Mouse (Mus musculus) right cerebral cortex, postnatal 4 days (tissue): ENCODE results near the gene Ccdc142.

Source experiments
- DNase-seq: peaks from one replicate; pipeline ENCODE4 v3.0.0-alpha.2; 2022

Ccdc142 gene

GRCm38 (mm10) chr6:83101316-83101687, at the start of gene Ccdc142, which contains the start of gene Gm42688:
Gene Ccdc142, plus strand, starts transcription at chr6:83101601.
Gene Gm42688, plus strand, starts transcription at chr6:83101617.
- DNase-seq: peak; percentile 79

GRCm38 (mm10) chr6:83053136-83053960, 48.1 kb upstream of the Ccdc142 start:
- DNase-seq: no peak

DNA sequence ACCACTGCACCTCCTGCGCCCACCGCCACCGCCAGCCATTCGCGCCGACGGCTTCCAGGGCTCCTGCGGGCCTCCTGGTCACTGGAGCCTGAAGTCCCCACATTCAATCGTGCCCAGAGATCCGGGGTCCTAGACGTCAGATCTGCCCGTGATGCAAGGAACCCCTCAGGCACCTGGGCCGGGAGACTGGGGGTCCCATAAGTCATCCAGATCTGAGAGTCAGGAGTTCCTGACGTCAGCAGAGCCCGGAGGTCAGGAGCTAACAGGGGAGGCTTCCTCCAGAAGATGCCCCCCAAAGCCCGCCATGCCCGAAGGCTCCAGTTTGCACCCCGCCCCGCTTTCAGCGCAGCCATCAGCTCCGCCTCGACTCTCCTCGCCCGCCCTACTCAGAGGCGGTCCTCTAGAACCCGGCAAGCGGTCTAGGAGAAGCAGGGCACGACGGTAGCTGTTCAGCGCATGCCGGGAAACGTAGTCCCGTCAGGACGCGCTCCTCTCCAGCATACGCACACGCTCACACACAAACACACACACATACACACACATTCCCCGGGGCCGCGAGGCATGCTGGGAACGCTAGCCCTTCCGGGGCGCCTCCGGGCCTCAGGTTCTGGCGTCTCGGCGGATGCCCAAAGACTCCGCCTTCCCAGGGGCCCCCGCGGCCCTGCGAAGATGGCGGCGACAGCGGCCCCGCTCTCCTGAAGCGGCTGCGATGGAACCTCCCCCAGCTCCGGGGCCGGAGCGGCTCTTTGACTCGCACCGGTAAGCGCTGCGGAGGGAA, 47.1 kb upstream of the Ccdc142 start, which contains the start of gene Aup1:
Gene Aup1 (plus strand): TSS at position 448 of the 778 bp plus-strand sequence.
- DNase-seq: peak; percentile 94

GRCm38 (mm10) chr6:83054871-83055431, 46.5 kb upstream of the Ccdc142 start, which contains the start of gene Htra2:
Gene Htra2, minus strand, starts transcription at chr6:83055273.
- DNase-seq: no peak

GRCm38 (mm10) chr6:83057790-83058189, 43.6 kb upstream of the Ccdc142 start, which contains the start of gene Dqx1:
Gene Dqx1, plus strand, starts transcription at chr6:83057844.
- no peak for DNase-seq

DNA sequence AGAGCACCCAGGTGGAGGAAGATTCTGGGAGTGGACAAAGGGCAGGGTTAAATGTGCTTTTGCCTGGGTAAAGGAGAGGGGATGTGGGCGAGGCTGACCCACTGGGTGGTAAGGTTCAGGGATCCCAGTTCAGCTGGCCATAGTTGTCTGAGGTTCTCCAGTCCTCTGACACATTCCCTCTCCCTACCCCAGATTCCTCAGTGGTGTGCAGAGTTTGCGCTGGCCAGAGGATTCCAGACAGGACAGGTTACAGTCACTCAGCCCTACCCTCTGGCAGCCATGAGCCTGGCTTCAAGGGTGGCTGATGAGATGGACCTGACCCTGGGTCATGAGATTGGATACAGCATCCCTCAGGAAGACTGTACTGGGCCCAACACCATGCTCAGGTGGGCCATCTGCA, 42.7 kb upstream of the Ccdc142 start:
- DNase-seq: no peak

DNA sequence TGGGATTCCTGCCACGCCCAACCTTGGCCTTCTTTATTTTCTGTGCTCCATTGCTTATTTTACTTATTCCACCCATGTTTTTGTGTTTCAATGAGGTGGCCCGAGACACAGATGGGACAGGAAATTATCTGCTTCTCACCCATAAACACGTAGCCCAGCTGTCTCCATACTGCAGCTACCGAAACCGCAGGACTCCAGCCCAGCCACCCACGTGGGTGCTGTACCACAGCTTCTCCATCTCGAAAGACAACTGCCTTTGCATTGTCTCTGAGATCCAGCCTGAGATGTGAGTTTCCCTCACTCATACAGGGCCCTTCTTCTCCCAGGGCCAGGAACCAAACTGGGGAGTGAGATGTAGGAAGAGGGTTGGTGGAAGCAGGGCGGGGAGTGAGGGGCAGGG, 35.4 kb upstream of the Ccdc142 start:
- no peak for DNase-seq

GRCm38 (mm10) chr6:83066441-83066840, 35.0 kb upstream of the Ccdc142 start:
- DNase-seq: no peak

DNA sequence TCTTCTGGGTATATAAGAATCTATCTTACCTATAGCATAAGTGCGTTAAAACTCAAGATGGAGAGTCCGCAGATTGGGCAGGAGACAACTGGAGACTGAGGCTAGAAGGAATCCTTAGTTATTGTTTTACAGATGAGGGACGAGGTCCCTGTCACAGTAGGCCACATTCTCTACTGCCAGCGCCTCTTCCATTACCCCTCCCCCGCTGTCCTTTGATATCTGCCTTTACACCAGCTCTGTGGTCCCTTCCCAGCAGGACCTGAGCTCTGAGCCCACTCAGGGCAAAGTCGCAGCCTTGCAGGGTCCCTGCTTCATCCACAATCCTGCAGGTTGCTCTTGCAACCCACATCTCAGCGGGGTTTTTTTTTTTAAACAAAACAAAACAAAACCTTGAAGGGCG, 33.2 kb upstream of the Ccdc142 start:
- no peak for DNase-seq

GRCm38 (mm10) chr6:83068706-83069487, 32.5 kb upstream of the Ccdc142 start:
- no peak for DNase-seq

- DNase-seq: no peak
Measured at GRCm38 (mm10) chr6:83069488-83070246, 31.7 kb upstream of the Ccdc142 start.

GRCm38 (mm10) chr6:83070247-83070310, 31.3 kb upstream of the Ccdc142 start, which contains the start of gene Tlx2:
Gene Tlx2, minus strand, starts transcription at chr6:83070293.
- DNase-seq: no peak

GRCm38 (mm10) chr6:83070311-83071219, 30.8 kb upstream of the Ccdc142 start:
- DNase-seq: no peak

GRCm38 (mm10) chr6:83071220-83071619, 30.2 kb upstream of the Ccdc142 start:
- no peak for DNase-seq

- DNase-seq: no peak
Measured at GRCm38 (mm10) chr6:83074979-83075378, 26.4 kb upstream of the Ccdc142 start.

DNA sequence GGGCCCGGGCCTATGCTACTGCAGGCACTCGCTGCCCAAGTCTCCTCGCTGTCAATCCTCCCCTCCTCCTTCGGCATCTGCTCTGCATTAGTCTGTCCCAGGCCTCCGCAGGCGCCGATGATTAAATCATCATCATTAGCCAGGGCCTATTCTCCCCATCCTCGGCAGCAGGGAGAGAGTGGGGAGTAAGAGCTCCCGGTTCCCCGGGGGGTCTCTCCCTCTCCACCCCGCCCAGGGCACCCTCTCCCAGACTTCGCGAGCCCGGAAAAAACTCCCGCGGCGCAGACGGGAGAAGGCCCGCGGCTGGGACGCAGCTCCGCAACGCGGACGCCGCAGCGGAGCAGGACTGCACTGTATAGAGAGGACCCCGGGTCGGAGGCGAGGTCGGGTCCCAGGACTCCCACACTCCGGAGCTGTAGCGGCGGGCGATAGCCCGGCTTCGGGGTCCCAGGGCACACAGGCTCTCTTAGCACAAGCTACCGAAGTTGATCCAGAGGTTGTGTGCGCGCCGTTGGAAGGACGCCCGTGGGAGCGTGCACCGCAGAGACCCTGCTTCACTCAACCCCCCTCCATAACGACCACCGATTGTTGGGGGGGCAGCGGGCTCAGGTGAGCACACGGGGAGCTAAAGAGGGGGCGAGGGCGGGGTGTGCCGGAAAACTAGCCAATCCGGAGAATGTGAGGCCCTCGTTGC, 23.6 kb upstream of the Ccdc142 start, which contains the start of gene Pcgf1:
Gene Pcgf1 (plus strand): TSS at position 240 of the 694 bp plus-strand sequence.
- DNase-seq: no peak

DNA sequence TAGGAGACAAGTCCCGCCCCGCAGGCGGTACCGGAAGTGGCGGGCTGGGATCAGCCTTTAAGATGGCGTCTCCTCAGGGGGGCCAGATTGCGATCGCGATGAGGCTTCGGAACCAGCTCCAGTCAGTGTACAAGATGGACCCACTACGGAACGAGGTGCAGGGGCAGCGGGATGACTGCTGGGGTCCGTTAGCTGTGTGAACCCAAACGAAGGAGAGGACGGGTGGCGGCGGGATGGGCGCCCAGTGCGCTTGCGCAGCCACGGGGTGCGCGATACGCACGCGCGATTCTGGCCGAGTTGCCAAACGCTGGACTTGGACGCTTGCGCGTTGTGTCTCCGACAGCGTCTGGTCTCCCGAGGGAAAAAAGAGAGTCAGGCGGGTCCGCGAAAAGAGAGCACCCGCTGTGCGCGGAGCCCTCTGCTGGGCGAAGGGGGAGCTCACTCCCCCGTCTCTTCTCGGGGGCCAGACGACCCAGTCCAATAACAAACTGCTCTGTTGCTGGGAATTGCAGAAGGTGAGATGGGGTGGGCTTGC, 23.0 kb upstream of the Ccdc142 start:
- peak; percentile 100 for DNase-seq

DNA sequence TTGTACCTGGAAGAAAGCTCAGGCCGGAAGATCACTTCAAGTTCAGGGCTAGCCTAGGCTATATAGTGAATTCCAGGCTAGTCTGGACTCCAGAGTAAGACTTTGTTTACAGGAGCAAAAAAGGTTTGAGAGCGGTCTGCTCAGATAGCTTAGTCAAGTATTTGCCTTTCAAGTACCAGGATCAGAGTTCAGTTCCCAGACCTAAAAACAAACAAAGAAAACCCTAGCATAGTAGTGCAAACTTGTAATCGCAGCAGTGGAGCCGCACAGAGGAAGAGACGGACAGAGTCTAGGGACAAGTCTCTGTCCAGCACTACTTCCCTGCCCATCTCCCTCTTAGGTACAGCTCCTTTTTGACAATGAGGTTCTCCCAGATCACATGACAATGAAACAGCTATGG, 21.2 kb upstream of the Ccdc142 start:
- DNase-seq: no peak

- DNase-seq: no peak
Measured at GRCm38 (mm10) chr6:83083497-83083896, 17.9 kb upstream of the Ccdc142 start.

DNA sequence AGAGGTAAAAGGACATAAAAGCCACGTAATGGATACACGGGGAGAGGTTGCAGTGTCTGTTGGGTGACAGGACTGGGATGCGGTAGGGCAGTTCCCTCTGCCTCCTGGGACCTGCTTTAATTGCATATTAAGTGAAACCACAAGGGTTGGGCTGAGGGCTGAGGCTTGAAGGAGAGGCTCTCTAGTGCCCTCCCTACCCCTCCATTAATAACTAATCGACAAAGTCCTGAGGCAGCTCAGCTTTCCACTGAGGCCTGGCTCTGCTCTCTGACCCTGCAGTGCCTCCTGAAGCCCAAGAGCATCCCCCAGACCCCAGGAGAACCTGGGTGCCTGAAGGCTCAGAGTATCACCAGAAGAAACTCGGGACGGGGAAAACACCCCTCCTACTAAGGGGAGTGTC, 16.9 kb upstream of the Ccdc142 start:
- no peak for DNase-seq
